Mouse (Mus musculus) E14TG2a.4 (cell line): ENCODE data around the gene Acads.

Experiments
- CTCF ChIP-seq: conservative IDR thresholded peaks from 2 replicates; pipeline ENCODE4 v1.5.1; 2014; ENCODE audit warnings: low read length
- POU5F1 ChIP-seq: IDR thresholded peaks from 2 replicates; pipeline ENCODE4 v1.6.1; 2014; ENCODE audit warnings: low read length, borderline replicate concordance

DNA sequence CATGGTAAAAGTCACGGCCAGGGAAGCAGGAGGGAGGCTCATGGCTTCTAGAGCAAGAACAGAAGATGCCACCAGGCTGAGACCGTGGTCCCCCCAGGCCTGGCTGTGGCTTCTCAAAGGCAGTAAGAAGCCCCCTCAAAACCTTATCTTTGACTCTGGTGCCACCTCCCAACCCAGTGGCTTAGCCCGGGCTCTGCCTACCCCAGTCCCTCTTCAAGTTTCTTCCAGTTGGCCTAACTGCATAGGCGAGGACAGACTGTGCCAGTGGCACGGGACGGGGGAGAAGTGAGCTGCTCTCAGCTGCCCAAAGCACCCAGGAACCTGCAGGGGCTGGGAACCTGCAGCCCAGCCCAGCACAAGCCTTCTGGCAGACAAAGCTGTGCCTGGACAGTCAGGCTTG is 5.5 kb upstream of the Acads start:
- TF ChIP-seq CTCF (no peak), POU5F1 (no peak)
